Comparison of ENCODE assay signal across 10 mouse cellular contexts in the genomic region with DNA sequence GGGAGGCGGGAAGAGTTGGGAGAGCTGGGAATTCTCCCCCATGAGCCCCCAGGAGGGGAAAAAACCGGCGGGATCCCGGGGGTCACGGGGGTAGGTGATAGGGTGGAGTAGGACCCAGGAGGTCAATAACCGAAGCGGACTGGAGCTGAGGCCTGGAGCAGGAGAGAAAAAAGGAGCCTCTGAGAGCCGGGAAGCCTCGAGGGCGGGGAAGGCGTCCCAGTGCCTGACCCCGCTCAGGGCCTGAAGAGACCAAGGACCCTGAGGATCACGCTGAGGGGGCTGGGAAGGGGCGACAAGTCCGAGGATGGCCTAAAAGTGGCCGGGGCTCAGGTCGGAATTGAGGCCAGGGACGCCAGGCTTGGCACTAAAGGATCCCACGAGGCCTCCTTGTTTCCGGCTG. TPM values are rescaled to one million over a fixed set of nuclear protein-coding genes. Genes with fewer than 3 reads are reported as not detected.
A peak's percentile ranks its signal among the peaks of the same experiment; 100 is the strongest.
DNase-seq lines count a peak whose midpoint lies in the region; ATAC-seq and TF ChIP-seq lines count a peak whose summit lies in the region.
"Had no signal": no experiment of that assay in that cellular context is flagged by ENCODE, and none has a peak within 500 bp of the region (broad histone marks: within the 10 kb centered on the region; RNA-seq: fewer than 3 reads in every experiment).

No protein-coding gene starts in this region.

- H3K4me3 ChIP-seq in gastrocnemius, adult 2 months = peak overlapping the region; percentile 22; the same call in 1 of the 2 replicates
- peak overlapping the region; percentile 67 for H3K4me3 ChIP-seq in forebrain, embryonic 12.5 days (replicated peaks)
- H3K4me3 ChIP-seq in limb, embryonic 12.5 days (replicated peaks) = peak overlapping the region; percentile 56

- H3K4me1 ChIP-seq in forebrain, embryonic 12.5 days = peaks cover 57% of the 10 kb centered on the region
- peaks cover 65% of the 10 kb centered on the region for H3K4me1 ChIP-seq in limb, embryonic 12.5 days (replicated peaks)

- 0 out of 2 replicates have a peak, but pooled peaks cover 4% of the 10 kb centered on the region for H3K36me3 ChIP-seq in forebrain, embryonic 12.5 days (replicated peaks)
- H3K36me3 ChIP-seq in limb, embryonic 12.5 days = no peaks in the 10 kb centered on the region

- 2% methylated on average over 20 of the region's 20 CpGs for WGBS in forebrain, embryonic 12.5 days
- WGBS in limb, embryonic 12.5 days = under 1% methylated on average over 20 of the region's 20 CpGs

- H3K27me3 ChIP-seq in forebrain, embryonic 12.5 days = peaks cover 69% of the 10 kb centered on the region
- peaks cover 90% of the 10 kb centered on the region for H3K27me3 ChIP-seq in limb, embryonic 12.5 days

- intact Hi-C loops in gastrocnemius, adult 2 months (cut with DNase I) = loop anchor here (10.0 kb wide), 1 partner anchor 839 kb away; no protein-coding TSS in a partner anchor
- intact Hi-C loops in left cerebral cortex, postnatal 14 days (cut with DNase I) = loop anchor here (10.0 kb wide), 1 partner anchor 289 kb away; no protein-coding TSS in a partner anchor

- H3K27ac ChIP-seq in gastrocnemius, adult 2 months = no peak overlapping the region
- H3K27ac ChIP-seq in forebrain, embryonic 12.5 days = peak overlapping the region; percentile 96
- no peak overlapping the region for H3K27ac ChIP-seq in limb, embryonic 12.5 days

- no peaks in the 10 kb centered on the region for H3K9me3 ChIP-seq in forebrain, embryonic 12.5 days
- no peaks in the 10 kb centered on the region for H3K9me3 ChIP-seq in limb, embryonic 12.5 days

- ATAC-seq in forebrain, embryonic 12.5 days (ENCODE audit: low FRiP score) = no peak
- no peak for ATAC-seq in limb, embryonic 12.5 days (ENCODE audit: insufficient number of reproducible peaks, insufficient read depth, low FRiP score, low TSS enrichment, low read depth)

- DNase-seq in gastrocnemius, adult 2 months = no peak
- no peak for DNase-seq in gastrocnemius, postnatal 4 days (ENCODE audit: low spot score in 2 of 2)
- peak; percentile 31 for DNase-seq in 3T3-L1 (ENCODE audit: low read depth, low spot score)
- no peak for DNase-seq in left cerebral cortex, adult 11 months (ENCODE audit: low spot score)
- no peak for DNase-seq in adrenal gland, adult 8-10 months
- DNase-seq in left cerebral cortex, postnatal 14 days (ENCODE audit: low spot score in 2 of 2) = no peak

- peak overlapping the region; percentile 89 for H3K4me2 ChIP-seq in forebrain, embryonic 12.5 days
- peak overlapping the region; percentile 99 for H3K4me2 ChIP-seq in limb, embryonic 12.5 days

- peak overlapping the region; percentile 82 for H3K9ac ChIP-seq in forebrain, embryonic 12.5 days
- peak overlapping the region; percentile 51; the same call in 1 of the 2 replicates for H3K9ac ChIP-seq in limb, embryonic 12.5 days (replicated peaks)

- TF ChIP-seq CTCF in gastrocnemius, adult 2 months (IDR thresholded peaks at IDR 0.05) = no peak

RNA-seq across cellular contexts. Expression of a gene that starts 2.6 kb away (rescaled TPM):
- not detected for total RNA-seq in gastrocnemius, adult 2 months (2021)
- total RNA-seq in gastrocnemius, postnatal 4 days (2021) = under 1 TPM; 0.10 to 0.13 TPM
- 85.9 and 133 TPM in 2 replicates for polyA plus RNA-seq in forebrain, embryonic 12.5 days (2016; fragmentation: Nextera tagmentation; extraction: Ambion mirVana)
- 6.0 and 7.0 TPM in 2 replicates for polyA plus RNA-seq in limb, embryonic 12.5 days (2016; fragmentation: Nextera tagmentation; extraction: Ambion mirVana)
- total RNA-seq in adrenal gland, adult 8-10 months (2022) = under 1 TPM; 0.17 to 0.38 (median 0.19) TPM
- total RNA-seq in left cerebral cortex, postnatal 14 days (2021) = 1 to 10 TPM; 4.7 to 6.9 TPM
- total RNA-seq: megakaryocyte-erythroid progenitor cell, adult 5-6 weeks had no signal
- polyA plus RNA-seq: spleen, adult 2 months had no signal

RNA-seq across cellular contexts. Expression of a gene that starts 16.0 kb away (rescaled TPM):
- total RNA-seq in gastrocnemius, adult 2 months (2021) = under 1 TPM in 1 of 2 experiments, not detected in 1; 0.11 TPM
- under 1 TPM in 1 of 2 experiments, not detected in 1; 0.10 TPM for total RNA-seq in gastrocnemius, postnatal 4 days (2021)
- polyA plus RNA-seq in forebrain, embryonic 12.5 days (2016; fragmentation: Nextera tagmentation; extraction: Ambion mirVana) = 207 and 300 TPM in 2 replicates
- polyA plus RNA-seq in limb, embryonic 12.5 days (2016; fragmentation: Nextera tagmentation; extraction: Ambion mirVana) = 5.6 and 6.3 TPM in 2 replicates
- under 1 TPM; 0.24 to 0.61 (median 0.42) TPM for total RNA-seq in adrenal gland, adult 8-10 months (2022)
- total RNA-seq in left cerebral cortex, postnatal 14 days (2021) = 10 to 100 TPM; 20.7 to 24.2 TPM
- total RNA-seq: megakaryocyte-erythroid progenitor cell, adult 5-6 weeks had no signal

Comparison
In these comparisons a context has a peak if more than half of its experiments do, and no peak if none do; other contexts are left out.
1. RNA of a gene that starts 2.6 kb away (total RNA-seq): 4.7 to 6.9 TPM in left cerebral cortex, postnatal 14 days; 0.17 to 0.38 TPM in adrenal gland, adult 8-10 months, 0.10 to 0.13 TPM in gastrocnemius, postnatal 4 days and not detected in gastrocnemius, adult 2 months; every median in the first group is over 4 times any median in the second.
2. RNA of a gene that starts 16.0 kb away (total RNA-seq): 20.7 to 24.2 TPM in left cerebral cortex, postnatal 14 days; 0.24 to 0.61 TPM in adrenal gland, adult 8-10 months, 0.11 TPM in gastrocnemius, adult 2 months and 0.10 TPM in gastrocnemius, postnatal 4 days; every median in the first group is over 10 times any median in the second.
3. Peak in every context shown above with its lines, with median percentiles within 50 percentile points of each other: H3K4me3 ChIP-seq.